Mouse (Mus musculus) G1E (cell line): Measurements from ENCODE around the gene Rab2b.

ENCODE experiments used
- CTCF ChIP-seq: IDR thresholded peaks from 2 replicates; pipeline ENCODE4 v1.5.1; 2012; ENCODE audit warnings: low read depth, low read length, inconsistent platforms, mixed read lengths
- GATA1 ChIP-seq: IDR thresholded peaks from 2 replicates; pipeline ENCODE4 v1.6.1; 2012; ENCODE audit warnings: borderline replicate concordance, low read length, inconsistent platforms, mixed read lengths
- GATA2 ChIP-seq: IDR thresholded peaks from 2 replicates; pipeline ENCODE4 v1.6.1; 2012; ENCODE audit warnings: low read depth, low read length, inconsistent platforms, borderline replicate concordance
- POLR2AphosphoS5 ChIP-seq: IDR thresholded peaks from 2 replicates; pipeline ENCODE4 v1.6.1; 2012; ENCODE audit warnings: low read depth, low read length, inconsistent platforms; ENCODE audit not compliant: insufficient replicate concordance
- TAL1 ChIP-seq: conservative IDR thresholded peaks from 2 replicates; pipeline ENCODE4 v1.6.1; 2012; ENCODE audit warnings: low read depth, low read length, inconsistent platforms, mixed read lengths

- TF ChIP-seq CTCF (no peak), TAL1 (no peak), GATA1 (no peak), POLR2AphosphoS5 (no peak), GATA2 (no peak)
These were observed 40.0 kb upstream of the Rab2b start for GRCm38 (mm10) chr14:52319361-52319760.
